Mouse (Mus musculus): ENCODE data around the gene Ano4. TPM values are rescaled to one million over a fixed set of nuclear protein-coding genes. Genes with fewer than 3 reads are reported as not detected.

Gene Ano4
- total and polyA plus RNA-seq, 3 experiments, result not detected

GRCm38 (mm10) chr10:88960791-88961190 lies 383.8 kb downstream of the Ano4 start:
- DNase-seq (ENCODE audit: low read depth, low spot score), result no peak
- no peaks in the 10 kb centered on the region for H3K79me2 ChIP-seq (ENCODE audit: control insufficient read depth, insufficient read depth, low read length, poor library complexity)
- no peak overlapping the region for H3K4me3 ChIP-seq (ENCODE audit: control insufficient read depth in 1 of 2, insufficient read depth in 1 of 2, low read depth in 2 of 2, low read length in 2 of 2)
- H3K4me1 ChIP-seq (ENCODE audit: control insufficient read depth in 1 of 2, insufficient read depth in 2 of 2, low read length in 2 of 2), result no peaks in the 10 kb centered on the region
- no peak overlapping the region for H3K27ac ChIP-seq (ENCODE audit: control insufficient read depth, low read depth, low read length)
- no peaks in the 10 kb centered on the region for H3K27me3 ChIP-seq (ENCODE audit: control insufficient read depth in 1 of 2, insufficient read depth in 2 of 2, low read length in 2 of 2)
- TF ChIP-seq CTCF (IDR thresholded peaks at IDR 0.05 in 2 of 3, conservative IDR thresholded peaks at IDR 0.05 in 1 of 3; ENCODE audit: control insufficient read depth in 1 of 3, insufficient read depth in 1 of 3, low read depth in 2 of 3, low read length in 3 of 3, poor library complexity in 1 of 3, severe bottlenecking in 1 of 3), result no peak
- TF ChIP-seq RCOR1 (IDR thresholded peaks at IDR 0.05; ENCODE audit: low read depth, low read length), result no peak
- no peak for TF ChIP-seq MYB (IDR thresholded peaks at IDR 0.05; ENCODE audit: low read depth, low read length)
- no peak for TF ChIP-seq USF1 (IDR thresholded peaks at IDR 0.05; ENCODE audit: low read depth, low read length)
- H3K36me3 ChIP-seq (ENCODE audit: control insufficient read depth in 1 of 2, insufficient read depth in 2 of 2, low read length in 2 of 2), result no peaks in the 10 kb centered on the region
- H3K9me3 ChIP-seq (replicated peaks; ENCODE audit: insufficient read depth, low read length), result no peaks in the 10 kb centered on the region
- H3K9ac ChIP-seq (ENCODE audit: control insufficient read depth, low read depth, low read length, poor library complexity, severe bottlenecking), result no peak overlapping the region

- H3K36me3 ChIP-seq (ENCODE audit: control insufficient read depth in 1 of 2, insufficient read depth in 2 of 2, low read length in 2 of 2), result no peaks in the 10 kb centered on the region
- H3K4me3 ChIP-seq (ENCODE audit: control insufficient read depth in 1 of 2, insufficient read depth in 1 of 2, low read depth in 2 of 2, low read length in 2 of 2), result no peak overlapping the region
- no peaks in the 10 kb centered on the region for H3K79me2 ChIP-seq (ENCODE audit: control insufficient read depth, insufficient read depth, low read length, poor library complexity)
- H3K9me3 ChIP-seq (replicated peaks; ENCODE audit: insufficient read depth, low read length), result no peaks in the 10 kb centered on the region
- no peak for DNase-seq (ENCODE audit: low read depth, low spot score)
- TF ChIP-seq CHD2 (IDR thresholded peaks at IDR 0.05; ENCODE audit: low read length) (no peak), MEF2A (IDR thresholded peaks at IDR 0.05; ENCODE audit: extremely low read depth, insufficient replicate concordance, low read depth, low read length, poor library complexity, severe bottlenecking) (no peak), TCF12 (IDR thresholded peaks at IDR 0.05; ENCODE audit: low read depth, low read length) (no peak), GATA1 (IDR thresholded peaks at IDR 0.05; ENCODE audit: low read depth, low read length) (no peak), ZMIZ1 (IDR thresholded peaks at IDR 0.05; ENCODE audit: low read depth, low read length) (no peak), MYB (IDR thresholded peaks at IDR 0.05; ENCODE audit: low read depth, low read length) (no peak), TBP (IDR thresholded peaks at IDR 0.05; ENCODE audit: low read depth, low read length) (no peak), BHLHE40 (IDR thresholded peaks at IDR 0.05; ENCODE audit: borderline replicate concordance, low read depth, low read length) (no peak), NRF1 (IDR thresholded peaks at IDR 0.05; ENCODE audit: insufficient read depth, low read depth, low read length, poor library complexity, severe bottlenecking) (no peak), ZC3H11A (IDR thresholded peaks at IDR 0.05; ENCODE audit: low read depth, low read length) (no peak), MAFK (IDR thresholded peaks at IDR 0.05; ENCODE audit: borderline replicate concordance, low read depth, low read length) (no peak), ETS1 (IDR thresholded peaks at IDR 0.05; ENCODE audit: low read depth, low read length) (no peak), RAD21 (IDR thresholded peaks at IDR 0.05; ENCODE audit: low read depth, low read length) (no peak), JUND (IDR thresholded peaks at IDR 0.05; ENCODE audit: low read depth, low read length) (no peak), POLR2A (IDR thresholded peaks at IDR 0.05; ENCODE audit: control insufficient read depth in 1 of 2, insufficient read depth in 1 of 2, low read depth in 1 of 2, low read length in 2 of 2, poor library complexity in 1 of 2) (no peak), MAZ (IDR thresholded peaks at IDR 0.05; ENCODE audit: low read depth, low read length) (no peak), E2F4 (IDR thresholded peaks at IDR 0.05; ENCODE audit: borderline replicate concordance, low read depth, low read length) (no peak), POLR2AphosphoS2 (IDR thresholded peaks at IDR 0.05; ENCODE audit: low read length) (no peak), POLR2AphosphoS5 (IDR thresholded peaks at IDR 0.05; ENCODE audit: borderline replicate concordance, low read depth, low read length) (no peak), CTCF (IDR thresholded peaks at IDR 0.05 in 2 of 3, conservative IDR thresholded peaks at IDR 0.05 in 1 of 3; ENCODE audit: control insufficient read depth in 1 of 3, insufficient read depth in 1 of 3, low read depth in 2 of 3, low read length in 3 of 3, poor library complexity in 1 of 3, severe bottlenecking in 1 of 3) (no peak)
- no peak overlapping the region for H3K27ac ChIP-seq (ENCODE audit: control insufficient read depth, low read depth, low read length)
- no peak overlapping the region for H3K9ac ChIP-seq (ENCODE audit: control insufficient read depth, low read depth, low read length, poor library complexity, severe bottlenecking)
- no peaks in the 10 kb centered on the region for H3K27me3 ChIP-seq (ENCODE audit: control insufficient read depth in 1 of 2, insufficient read depth in 2 of 2, low read length in 2 of 2)
- no peaks in the 10 kb centered on the region for H3K4me1 ChIP-seq (ENCODE audit: control insufficient read depth in 1 of 2, insufficient read depth in 2 of 2, low read length in 2 of 2)
Measured at GRCm38 (mm10) chr10:88950297-88950653, 394.3 kb downstream of the Ano4 start.
